Mouse (Mus musculus) hindbrain, embryonic 15.5 days (tissue): ENCODE results near the gene Golga7b. TPM values are rescaled to one million over a fixed set of nuclear protein-coding genes. Genes with fewer than 3 reads are reported as not detected.

Experiments used
- ATAC-seq: fragments of 200-750 bp; cut with Nextera tagmentation; 2 replicates; pipeline ENCODE4 v1.8.0; 2017; ENCODE audit warnings: low read depth, moderate number of reproducible peaks, moderate TSS enrichment; ENCODE audit not compliant: low FRiP score
- H3K27ac ChIP-seq: fragments of 300-500 bp; sonication (generic); replicated peaks from 2 replicates; pipeline ENCODE4 v1.5.1; 2015; ENCODE audit warnings: mild to moderate bottlenecking, inconsistent platforms
- H3K27me3 ChIP-seq: fragments of 300-500 bp; sonication (generic); 2 replicates; pipeline ENCODE4 v1.6.1; 2015; ENCODE audit warnings: control low read depth, inconsistent platforms
- H3K36me3 ChIP-seq: fragments of 300-500 bp; sonication (generic); 2 replicates; pipeline ENCODE4 v1.6.1; 2015; ENCODE audit warnings: control low read depth, inconsistent platforms
- H3K4me1 ChIP-seq: fragments of 300-500 bp; sonication (generic); replicated peaks from 2 replicates; pipeline ENCODE4 v1.6.1; 2015; ENCODE audit warnings: control low read depth, inconsistent platforms
- H3K4me2 ChIP-seq: fragments of 300-500 bp; sonication (generic); 2 replicates; pipeline ENCODE4 v1.6.1; 2015; ENCODE audit warnings: moderate library complexity, mild to moderate bottlenecking, inconsistent platforms
- H3K4me3 ChIP-seq: fragments of 300-500 bp; sonication (generic); 2 replicates; pipeline ENCODE4 v1.5.1; 2015; ENCODE audit warnings: mild to moderate bottlenecking, inconsistent platforms
- H3K9ac ChIP-seq: fragments of 300-500 bp; sonication (generic); 2 replicates; pipeline ENCODE4 v1.6.1; 2015; ENCODE audit warnings: inconsistent platforms
- H3K9me3 ChIP-seq: fragments of 300-500 bp; sonication (generic); 2 replicates; pipeline ENCODE4 v1.6.1; 2016; ENCODE audit warnings: control low read depth, inconsistent platforms
- WGBS: fragments of 180-500 bp; shearing (Covaris S2); methylation state at CpG from one replicate; pipeline ENCODE4 v1.1.7; 2015; 5-methylcytosine and 5-hydroxymethylcytosine counted together
- microRNA-seq: library from miRNA; unstranded; fragments of <30 nt; microRNA quantifications from one replicate; pipeline ENCODE4, GENCODE M21; 2016
- polyA plus RNA-seq: library from polyadenylated mRNA; unstranded; fragments of >200 nt; fragmentation: Nextera tagmentation; extraction: Ambion mirVana; gene quantifications from 2 replicates; pipeline ENCODE4 v1.2.1, GENCODE M21; 2015

The Golga7b gene
- polyA plus RNA-seq, 1 experiment from 2014 or later: 68.4 TPM

- Histone ChIP-seq H3K9ac (no peak overlapping the region), H3K36me3 (no peaks in the 10 kb centered on the region), H3K27ac (no peak overlapping the region), H3K4me3 (no peak overlapping the region), H3K9me3 (no peaks in the 10 kb centered on the region), H3K4me1 (peaks cover 24% of the 10 kb centered on the region), H3K27me3 (no peaks in the 10 kb centered on the region), H3K4me2 (no peak overlapping the region)
- WGBS: 90% methylated on average over 12 of the region's 12 CpGs
- no peak for ATAC-seq
Measured at GRCm38 (mm10) chr19:42308931-42309330, 61.6 kb downstream of the Golga7b start.

DNA sequence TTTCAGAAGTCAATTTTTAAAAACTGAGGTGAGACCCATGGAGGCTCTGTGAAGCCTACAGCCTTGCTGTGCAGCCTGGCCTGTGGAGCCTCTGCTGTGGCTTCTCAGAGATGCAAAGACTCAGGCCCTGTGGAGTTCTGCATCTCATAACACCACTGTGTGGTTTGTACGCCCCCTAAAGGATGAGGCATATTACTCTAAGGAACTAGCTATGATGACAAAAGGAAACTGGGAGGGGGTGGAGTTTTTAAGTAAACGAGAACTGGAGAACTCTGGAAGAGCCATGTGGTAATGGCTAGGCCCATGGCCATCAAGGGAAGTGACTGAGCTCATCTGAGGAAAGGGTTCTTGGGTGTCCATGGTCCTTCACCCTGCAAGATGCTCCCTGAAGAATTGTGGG is 64.0 kb downstream of the Golga7b start:
- no peaks in the 10 kb centered on the region for H3K9me3 ChIP-seq
- no peaks in the 10 kb centered on the region for H3K27me3 ChIP-seq
- peaks cover 37% of the 10 kb centered on the region for H3K4me1 ChIP-seq
- 62% methylated on average over 2 of the region's 2 CpGs for WGBS
- H3K9ac ChIP-seq: no peak overlapping the region
- H3K4me3 ChIP-seq: no peak overlapping the region
- H3K27ac ChIP-seq: 0 out of 2 replicates have a peak overlapping the region, but pooled peaks have one; percentile 23
- no peak for ATAC-seq
- no peaks in the 10 kb centered on the region for H3K36me3 ChIP-seq
- H3K4me2 ChIP-seq: no peak overlapping the region

DNA sequence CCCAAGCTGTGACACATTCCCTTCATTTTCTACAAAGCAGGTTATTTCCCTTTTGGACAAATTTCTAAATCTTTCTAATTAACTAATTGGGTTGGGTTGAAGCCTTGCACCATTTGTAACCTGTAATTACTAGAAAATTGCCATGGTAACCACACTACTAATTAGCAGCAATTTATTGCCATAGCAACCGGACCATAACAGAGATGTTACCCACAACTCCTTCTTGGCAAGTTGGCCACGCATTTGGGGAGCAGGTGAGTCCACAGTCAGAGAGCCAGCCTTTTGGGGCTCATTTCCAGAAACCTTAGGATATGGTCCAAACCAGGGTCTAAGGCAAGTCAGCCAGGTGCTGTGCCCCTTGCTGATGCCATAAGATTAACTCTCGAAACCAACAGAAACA is 64.8 kb downstream of the Golga7b start:
- WGBS: 53% methylated on average over 3 of the region's 3 CpGs
- ATAC-seq: no peak
- H3K4me1 ChIP-seq: peaks cover 37% of the 10 kb centered on the region
- H3K27ac ChIP-seq: no peak overlapping the region
- H3K9me3 ChIP-seq: no peaks in the 10 kb centered on the region
- no peak overlapping the region for H3K4me2 ChIP-seq
- no peaks in the 10 kb centered on the region for H3K36me3 ChIP-seq
- H3K9ac ChIP-seq: no peak overlapping the region
- no peak overlapping the region for H3K4me3 ChIP-seq
- no peaks in the 10 kb centered on the region for H3K27me3 ChIP-seq

DNA sequence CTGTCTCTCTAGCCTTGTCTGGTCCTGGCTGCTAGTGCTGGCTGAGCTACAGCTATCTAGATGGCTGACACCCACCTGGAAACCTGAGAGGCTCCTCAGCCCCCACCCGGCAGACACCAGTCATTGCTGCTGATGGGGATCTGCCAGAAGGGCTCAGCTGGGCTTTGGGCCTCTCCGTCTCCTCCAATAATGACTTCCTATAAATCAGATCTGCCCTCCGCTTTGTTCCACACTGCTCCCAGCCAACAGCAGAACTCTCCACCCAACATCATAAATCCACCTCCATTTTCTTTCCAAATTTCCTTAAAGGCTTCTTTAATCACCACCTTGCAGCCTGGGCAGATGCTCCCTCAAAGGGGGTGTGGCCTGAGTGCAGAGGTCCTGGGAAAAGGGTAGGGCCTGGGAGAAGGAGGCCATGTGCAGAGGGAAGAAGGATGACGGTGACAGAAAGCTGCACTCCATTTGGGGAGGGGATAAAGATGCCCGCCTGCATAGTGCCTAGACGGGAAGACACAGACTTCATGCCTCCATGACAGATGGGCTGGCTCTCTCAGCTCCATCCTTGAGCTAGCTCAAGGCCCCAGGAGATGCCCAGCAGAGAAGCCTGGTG is 67.8 kb downstream of the Golga7b start:
- WGBS: 45% methylated on average over 6 of the region's 6 CpGs
- no peak overlapping the region for H3K9ac ChIP-seq
- no peak for ATAC-seq
- peaks cover 57% of the 10 kb centered on the region for H3K4me1 ChIP-seq
- no peaks in the 10 kb centered on the region for H3K27me3 ChIP-seq
- H3K36me3 ChIP-seq: no peaks in the 10 kb centered on the region
- no peak overlapping the region for H3K4me2 ChIP-seq
- peak overlapping the region; percentile 71 for H3K27ac ChIP-seq
- no peak overlapping the region for H3K4me3 ChIP-seq
- no peaks in the 10 kb centered on the region for H3K9me3 ChIP-seq

GRCm38 (mm10) chr19:42315914-42316313 is 68.5 kb downstream of the Golga7b start:
- Histone ChIP-seq H3K27me3 (no peaks in the 10 kb centered on the region), H3K4me3 (no peak overlapping the region), H3K9me3 (no peaks in the 10 kb centered on the region), H3K9ac (no peak overlapping the region), H3K27ac (peak overlapping the region; percentile 71), H3K36me3 (no peaks in the 10 kb centered on the region), H3K4me2 (no peak overlapping the region), H3K4me1 (peaks cover 57% of the 10 kb centered on the region)
- ATAC-seq: peak; percentile 61
- 5% methylated on average over 1 of the region's 1 CpGs for WGBS

GRCm38 (mm10) chr19:42316525-42316924 is 69.2 kb downstream of the Golga7b start:
- Histone ChIP-seq H3K4me2 (no peak overlapping the region), H3K36me3 (no peaks in the 10 kb centered on the region), H3K27ac (peak overlapping the region; percentile 71), H3K9ac (no peak overlapping the region), H3K4me3 (no peak overlapping the region), H3K4me1 (peaks cover 54% of the 10 kb centered on the region), H3K27me3 (no peaks in the 10 kb centered on the region), H3K9me3 (no peaks in the 10 kb centered on the region)
- ATAC-seq: peak; percentile 28; the same call in 1 of the 2 replicates
- WGBS: 73% methylated on average over 2 of the region's 2 CpGs

- H3K9ac ChIP-seq: no peak overlapping the region
- H3K9me3 ChIP-seq: no peaks in the 10 kb centered on the region
- H3K36me3 ChIP-seq: no peaks in the 10 kb centered on the region
- no peaks in the 10 kb centered on the region for H3K27me3 ChIP-seq
- H3K27ac ChIP-seq: peak overlapping the region; percentile 71
- peak; percentile 80 for ATAC-seq
- peaks cover 49% of the 10 kb centered on the region for H3K4me1 ChIP-seq
- no peak overlapping the region for H3K4me3 ChIP-seq
- no peak overlapping the region for H3K4me2 ChIP-seq
- 30% methylated on average over 8 of the region's 8 CpGs for WGBS
Measured at GRCm38 (mm10) chr19:42316998-42317397, 69.6 kb downstream of the Golga7b start.

DNA sequence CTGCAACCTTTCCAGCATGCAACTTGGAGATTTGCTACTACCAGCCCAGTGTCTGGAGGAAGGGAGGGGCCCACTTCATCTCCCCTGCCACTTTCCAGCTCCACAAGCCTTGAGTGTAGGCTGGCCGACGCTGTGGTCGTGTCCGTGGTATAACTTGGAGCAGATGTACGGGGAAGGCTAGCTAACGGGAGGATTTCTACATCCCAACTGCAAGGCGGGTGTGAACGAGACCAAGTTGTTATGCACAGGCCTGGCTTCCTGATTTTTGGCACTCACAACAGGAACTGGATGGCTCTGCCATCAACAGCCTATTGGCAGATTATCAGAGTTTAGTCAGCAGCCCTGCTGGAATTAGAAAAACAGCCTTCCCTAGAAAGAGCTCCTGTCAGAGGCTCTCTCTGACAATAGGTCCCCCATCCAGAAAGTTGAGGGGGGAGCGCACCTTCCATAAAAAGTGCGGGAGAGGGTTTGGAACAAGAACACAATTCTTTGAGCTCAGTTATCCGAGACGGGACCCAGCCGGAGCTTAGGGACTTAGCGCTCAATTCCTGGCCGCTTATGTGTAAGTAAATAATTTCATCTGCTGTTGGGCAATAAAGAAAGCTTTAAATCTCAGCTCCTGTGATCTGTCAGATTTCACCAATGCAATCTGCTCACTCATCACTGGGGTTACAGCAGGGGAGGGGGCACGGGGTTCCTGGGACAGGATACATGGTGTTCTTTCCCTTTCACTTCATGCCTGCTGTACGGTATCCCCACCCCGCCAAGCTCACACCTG is 70.5 kb downstream of the Golga7b start:
- ATAC-seq: no peak
- Histone ChIP-seq H3K4me2 (peak overlapping the region; percentile 26), H3K9me3 (no peaks in the 10 kb centered on the region), H3K4me3 (no peak overlapping the region), H3K9ac (peak overlapping the region; percentile 20; the same call in 1 of the 2 replicates), H3K27me3 (no peaks in the 10 kb centered on the region), H3K4me1 (peaks cover 42% of the 10 kb centered on the region), H3K27ac (peak overlapping the region; percentile 71), H3K36me3 (no peaks in the 10 kb centered on the region)
- 38% methylated on average over 18 of the region's 18 CpGs for WGBS

Small RNA genes lying within 50 kb of the gene (microRNA-seq; reads per million reads assigned to microRNA genes)
- gene Gm26339 (not detected), gene Mir3085 (2.6 reads per million, percentile 9 among the genes with 10 or more reads in this experiment)

Other genes with a start within 250 kb of the Golga7b start
- 1.0 and 1.3 TPM in 2 replicates for gene Ankrd2, start 211.6 kb upstream of the Golga7b start, polyA plus RNA-seq
- gene Hoga1, start 202.0 kb upstream of the Golga7b start, polyA plus RNA-seq: 1.6 and 1.8 TPM in 2 replicates
- gene 4933411K16Rik, start 195.3 kb upstream of the Golga7b start, polyA plus RNA-seq: 0.12 and 0.14 TPM in 2 replicates
- 130 and 140 TPM in 2 replicates for gene Morn4, start 161.2 kb upstream of the Golga7b start, polyA plus RNA-seq
- gene Pi4k2a, start 157.1 kb upstream of the Golga7b start, polyA plus RNA-seq: 29.5 and 33.5 TPM in 2 replicates
- 7.8 and 9.6 TPM in 2 replicates for gene Avpi1, start 118.5 kb upstream of the Golga7b start, polyA plus RNA-seq
- 4.3 and 4.6 TPM in 2 replicates for gene Marveld1, start 100.2 kb upstream of the Golga7b start, polyA plus RNA-seq
- gene Zfyve27, start 83.6 kb upstream of the Golga7b start, polyA plus RNA-seq: 60.0 and 65.0 TPM in 2 replicates
- 3.2 and 4.0 TPM in 2 replicates for gene Sfrp5, start 45.3 kb upstream of the Golga7b start, polyA plus RNA-seq
- gene Crtac1, start 184.2 kb downstream of the Golga7b start, polyA plus RNA-seq: 38.3 and 39.7 TPM in 2 replicates